Mouse (Mus musculus) intestine, postnatal 0 days (tissue): ENCODE measurements around the gene Pip5k1c. TPM values are rescaled to one million over a fixed set of nuclear protein-coding genes. Genes with fewer than 3 reads are reported as not detected.

Experiments used
- ATAC-seq: fragments of 200-750 bp; cut with Nextera tagmentation; 2 replicates; pipeline ENCODE4 v1.8.0; 2017; ENCODE audit warnings: mild to moderate bottlenecking, moderate TSS enrichment, moderate library complexity
- H3K27ac ChIP-seq: fragments of 300-500 bp; sonication (generic); 2 replicates; pipeline ENCODE4 v1.5.1; 2014; ENCODE audit warnings: mild to moderate bottlenecking, low read depth, low read length, moderate library complexity
- H3K27me3 ChIP-seq: fragments of 300-500 bp; sonication (generic); replicated peaks from 2 replicates; pipeline ENCODE4 v1.6.1; 2014; ENCODE audit warnings: low read length, mixed read lengths; ENCODE audit not compliant: control insufficient read depth, insufficient read depth
- H3K36me3 ChIP-seq: fragments of 300-500 bp; sonication (generic); 2 replicates; pipeline ENCODE4 v1.6.1; 2014; ENCODE audit warnings: mild to moderate bottlenecking, moderate library complexity; ENCODE audit not compliant: control insufficient read depth, insufficient read depth
- H3K4me1 ChIP-seq: fragments of 300-500 bp; sonication (generic); replicated peaks from 2 replicates; pipeline ENCODE4 v1.6.1; 2014; ENCODE audit warnings: antibody characterized with exemption, low read length, mixed read lengths; ENCODE audit not compliant: control insufficient read depth, insufficient read depth
- H3K4me2 ChIP-seq: fragments of 300-500 bp; sonication (generic); replicated peaks from 2 replicates; pipeline ENCODE4 v1.6.1; 2014; ENCODE audit warnings: low read depth, mild to moderate bottlenecking, moderate library complexity
- H3K4me3 ChIP-seq: fragments of 300-500 bp; sonication (generic); 2 replicates; pipeline ENCODE4 v1.5.1; 2014; ENCODE audit warnings: low read depth, low read length
- H3K9ac ChIP-seq: fragments of 300-500 bp; sonication (generic); 2 replicates; pipeline ENCODE4 v1.6.1; 2014; ENCODE audit warnings: mild to moderate bottlenecking, low read depth, low read length
- H3K9me3 ChIP-seq: fragments of 300-500 bp; sonication (generic); 2 replicates; pipeline ENCODE4 v1.6.1; 2016; ENCODE audit warnings: mixed run types; ENCODE audit not compliant: control insufficient read depth
- CTCF ChIP-seq: sonication (generic); IDR thresholded peaks from 2 replicates; pipeline ENCODE4 v1.5.1; 2016; ENCODE audit warnings: low read depth, mild to moderate bottlenecking, control low read depth, antibody characterized with exemption, moderate library complexity
- WGBS: fragments of 180-500 bp; shearing (Covaris S2); extraction: QIAGEN DNeasy Blood & Tissue Kit; methylation state at CpG from one replicate; pipeline ENCODE4 v1.1.7; 2014; 5-methylcytosine and 5-hydroxymethylcytosine counted together
- polyA plus RNA-seq: library from polyadenylated mRNA; unstranded; fragments of >200 nt; fragmentation: Nextera tagmentation; extraction: Ambion mirVana; gene quantifications from 2 replicates; pipeline ENCODE4 v1.2.1, GENCODE M21; 2015

The Pip5k1c gene
- polyA plus RNA-seq, 1 experiment from 2014 or later: 27.2 TPM

GRCm38 (mm10) chr10:81334324-81334723 is 41.6 kb downstream of the Pip5k1c start:
- no peak overlapping the region for H3K4me2 ChIP-seq
- 80% methylated on average over 11 of the region's 11 CpGs for WGBS
- H3K9ac ChIP-seq: no peak overlapping the region
- no peak overlapping the region for H3K27ac ChIP-seq
- no peaks in the 10 kb centered on the region for H3K9me3 ChIP-seq
- ATAC-seq: no peak
- no peaks in the 10 kb centered on the region for H3K36me3 ChIP-seq
- TF ChIP-seq CTCF: no peak
- H3K27me3 ChIP-seq: peaks cover 14% of the 10 kb centered on the region
- 0 out of 2 replicates have a peak, but pooled peaks cover 5% of the 10 kb centered on the region for H3K4me1 ChIP-seq
- no peak overlapping the region for H3K4me3 ChIP-seq

DNA sequence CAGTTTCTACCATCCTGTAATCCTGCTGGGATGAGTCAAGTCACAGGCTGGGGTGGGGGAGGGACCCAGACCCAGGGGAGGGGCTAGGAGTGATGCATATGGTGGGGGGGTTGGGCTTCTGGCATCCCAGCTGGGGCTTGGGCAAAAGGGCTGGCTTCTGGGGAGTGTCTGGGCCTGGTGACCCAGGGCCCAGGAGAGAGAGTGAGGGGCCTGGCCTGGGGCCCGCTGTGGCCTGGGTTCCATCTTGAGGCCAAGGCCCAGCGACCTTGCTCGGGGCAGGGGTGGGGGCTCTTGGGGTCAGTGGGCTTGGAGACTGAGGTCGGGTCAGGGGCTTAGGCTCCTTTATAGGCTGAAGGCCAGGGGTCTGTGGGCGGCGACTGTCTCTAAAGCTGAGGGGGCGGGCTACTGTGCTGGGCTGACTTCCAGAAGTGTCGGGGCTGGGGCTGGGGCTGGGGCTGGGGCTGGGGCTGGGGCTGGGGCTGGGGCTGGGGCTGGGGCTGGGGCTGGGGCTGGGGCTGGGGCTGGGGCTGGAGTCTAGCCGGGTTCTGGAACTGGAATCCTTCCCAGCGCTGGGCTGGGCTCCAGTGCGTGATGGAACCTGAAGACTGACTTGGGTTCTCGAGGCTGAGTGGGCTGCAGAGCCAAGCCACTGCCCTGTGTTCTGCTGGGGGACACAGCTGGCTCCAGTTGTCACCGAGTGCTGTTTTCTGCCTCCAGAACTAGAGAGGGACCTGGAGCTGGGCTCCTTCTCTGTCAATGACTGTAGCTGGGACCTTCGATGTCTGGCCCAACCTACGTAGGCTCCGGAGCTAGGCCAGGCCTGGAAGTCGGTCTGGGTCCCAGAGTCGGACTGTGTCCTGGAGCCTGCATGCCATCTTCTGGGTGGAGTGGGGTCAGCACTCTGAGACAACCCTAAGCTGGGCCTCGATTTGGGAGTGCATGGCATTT is 42.9 kb downstream of the Pip5k1c start:
- no peak overlapping the region for H3K9ac ChIP-seq
- no peaks in the 10 kb centered on the region for H3K9me3 ChIP-seq
- 0 out of 2 replicates have a peak, but pooled peaks cover under 1% of the 10 kb centered on the region for H3K4me1 ChIP-seq
- H3K36me3 ChIP-seq: no peaks in the 10 kb centered on the region
- H3K4me2 ChIP-seq: no peak overlapping the region
- peak overlapping the region; percentile 28; the same call in 1 of the 2 replicates for H3K27ac ChIP-seq
- WGBS: 53% methylated on average over 18 of the region's 19 CpGs
- no peak; the same call in 1 of the 2 replicates for ATAC-seq
- TF ChIP-seq CTCF: peak; percentile 40
- peaks cover 14% of the 10 kb centered on the region for H3K27me3 ChIP-seq
- H3K4me3 ChIP-seq: no peak overlapping the region

DNA sequence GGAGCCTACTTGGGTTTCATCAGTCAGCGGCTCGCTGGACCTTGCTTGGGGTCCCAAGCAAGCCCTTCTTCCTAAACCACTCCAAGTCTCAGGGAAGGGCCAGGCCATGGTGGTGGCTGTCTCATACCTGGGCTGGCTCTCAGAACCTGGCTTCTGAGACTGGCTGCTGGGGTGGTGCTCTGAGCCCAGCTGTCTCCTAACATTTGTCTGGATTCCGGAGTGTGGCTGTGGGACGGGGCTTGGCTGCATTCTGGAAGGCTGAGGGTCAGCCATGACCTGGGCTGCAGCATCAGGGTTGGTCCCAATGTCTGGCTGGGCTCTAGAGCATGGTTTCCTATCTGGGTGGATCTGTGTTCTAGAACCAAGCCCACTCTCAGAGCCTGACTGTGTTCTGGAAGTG is 43.8 kb downstream of the Pip5k1c start:
- H3K9ac ChIP-seq: no peak overlapping the region
- no peak overlapping the region; the same call in 1 of the 2 replicates for H3K27ac ChIP-seq
- WGBS: 90% methylated on average over 4 of the region's 4 CpGs
- H3K4me3 ChIP-seq: no peak overlapping the region
- no peak for TF ChIP-seq CTCF
- H3K27me3 ChIP-seq: peaks cover 14% of the 10 kb centered on the region
- no peak overlapping the region for H3K4me2 ChIP-seq
- no peak for ATAC-seq
- no peaks in the 10 kb centered on the region for H3K9me3 ChIP-seq
- H3K4me1 ChIP-seq: 0 out of 2 replicates have a peak, but pooled peaks cover 2% of the 10 kb centered on the region
- H3K36me3 ChIP-seq: no peaks in the 10 kb centered on the region

DNA sequence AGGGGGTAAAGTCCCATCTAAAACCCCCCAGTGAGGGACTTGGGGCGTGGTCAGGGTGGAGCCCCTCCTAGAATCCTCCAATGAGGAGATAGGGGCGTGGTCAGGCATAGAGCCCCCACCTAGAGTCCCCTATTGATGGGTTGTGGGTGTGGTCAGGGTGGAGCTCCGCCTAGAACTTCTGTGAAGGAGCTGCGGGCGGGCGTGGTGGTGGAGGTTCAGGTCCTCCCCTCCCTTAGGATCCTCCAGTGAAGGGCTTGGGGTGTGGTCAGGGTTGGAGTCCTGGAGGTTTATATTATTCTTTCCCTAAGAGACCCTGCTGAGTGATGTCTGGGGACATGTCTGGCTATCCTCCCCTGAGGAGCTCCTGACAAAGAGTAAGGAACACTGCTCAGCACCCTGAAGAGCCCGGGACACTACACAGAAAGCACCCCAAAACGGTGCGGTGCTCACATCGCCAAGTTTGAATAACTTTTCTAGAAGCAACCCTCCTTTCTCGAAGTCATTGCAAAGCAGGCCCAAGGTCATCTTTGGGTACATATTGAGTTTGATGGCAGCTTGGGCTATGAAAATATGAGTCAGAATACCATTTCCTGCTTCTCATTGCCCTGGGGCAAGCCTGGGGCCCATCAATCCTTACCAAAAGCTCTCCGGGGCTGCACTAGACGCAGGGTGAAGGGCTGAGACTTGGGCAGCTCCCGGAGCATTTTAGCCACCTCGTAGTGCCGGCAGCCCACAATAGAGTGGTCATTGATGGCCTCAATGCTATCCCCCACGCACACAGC is 48.0 kb downstream of the Pip5k1c start:
- WGBS: 41% methylated on average over 17 of the region's 17 CpGs
- ATAC-seq: no peak
- no peak for TF ChIP-seq CTCF
- Histone ChIP-seq H3K4me2 (no peak overlapping the region), H3K9me3 (no peaks in the 10 kb centered on the region), H3K27me3 (peaks cover 14% of the 10 kb centered on the region), H3K4me3 (no peak overlapping the region), H3K9ac (no peak overlapping the region), H3K36me3 (no peaks in the 10 kb centered on the region), H3K27ac (no peak overlapping the region), H3K4me1 (0 out of 2 replicates have a peak, but pooled peaks cover 2% of the 10 kb centered on the region)

DNA sequence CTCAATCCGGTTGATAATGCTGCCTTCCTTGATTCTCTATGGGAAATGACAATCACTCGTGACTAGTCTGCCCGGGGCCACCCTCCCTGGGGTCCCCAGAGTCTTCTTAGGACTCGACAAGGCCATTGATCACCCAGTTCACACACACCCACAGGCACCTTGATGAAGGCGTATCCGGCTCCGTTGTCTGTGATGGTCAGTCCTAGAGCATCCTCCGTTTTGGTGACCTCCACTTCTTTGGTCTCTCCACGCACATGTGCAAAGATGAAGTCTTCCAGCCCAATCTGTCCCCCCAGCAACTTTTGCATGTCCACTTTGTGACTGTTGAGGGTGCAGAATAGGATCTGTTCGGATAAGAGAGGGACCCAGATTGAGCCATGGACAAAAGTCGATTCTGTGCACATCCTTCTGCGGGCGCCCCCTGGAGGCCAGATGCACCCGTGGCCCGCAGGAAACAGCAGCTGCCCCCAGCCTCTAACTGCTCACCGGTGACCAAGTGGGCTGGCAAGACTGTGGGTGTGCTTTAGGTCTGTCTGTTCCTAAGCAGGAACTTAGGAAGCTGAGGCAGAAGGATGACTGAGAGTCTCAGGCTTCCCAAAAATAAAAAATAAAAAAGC is 48.7 kb downstream of the Pip5k1c start:
- Histone ChIP-seq H3K4me1 (0 out of 2 replicates have a peak, but pooled peaks cover 2% of the 10 kb centered on the region), H3K4me2 (no peak overlapping the region), H3K27ac (no peak overlapping the region), H3K4me3 (no peak overlapping the region), H3K27me3 (peaks cover 14% of the 10 kb centered on the region), H3K9me3 (no peaks in the 10 kb centered on the region), H3K36me3 (no peaks in the 10 kb centered on the region), H3K9ac (no peak overlapping the region)
- peak; percentile 89 for TF ChIP-seq CTCF
- no peak for ATAC-seq
- 37% methylated on average over 16 of the region's 16 CpGs for WGBS
